Mouse (Mus musculus) lung, adult 2 months (tissue): ENCODE measurements around the gene Gm10521.

Experiments used
- CTCF ChIP-seq: fragments of 200-500 bp; IDR thresholded peaks from 2 replicates; pipeline ENCODE4 v1.5.1; 2011; ENCODE audit warnings: mild to moderate bottlenecking, low read length, control low read depth; ENCODE audit not compliant: insufficient read depth
- POLR2A ChIP-seq: fragments of 200-500 bp; IDR thresholded peaks from 2 replicates; pipeline ENCODE4 v1.6.1; 2011; ENCODE audit warnings: low read depth, mild to moderate bottlenecking, control low read depth, low read length, borderline replicate concordance; ENCODE audit errors: extremely low read depth

GRCm38 (mm10) chr1:171946447-171946995 is 51.1 kb downstream of the Gm10521 start:
- no peak for TF ChIP-seq POLR2A
- TF ChIP-seq CTCF = no peak
